Mouse (Mus musculus) heart, embryonic 14.5 days (tissue): ENCODE measurements around the gene Gm14406. TPM values are rescaled to one million over a fixed set of nuclear protein-coding genes. Genes with fewer than 3 reads are reported as not detected.
"Not testable (repeated sequence)": the region's sequence is repeated elsewhere in the genome, so short reads cannot be mapped to it uniquely, and the experiment has no call there.

Source experiments
- ATAC-seq: fragments of 200-750 bp; cut with Nextera tagmentation; 2 replicates; pipeline ENCODE4 v1.8.0; 2017; ENCODE audit warnings: low read depth, moderate TSS enrichment; ENCODE audit not compliant: insufficient number of reproducible peaks, insufficient read depth, low FRiP score
- H3K27ac ChIP-seq, 2 experiments: fragments of 200-500 bp in 1 of 2; fragments of 300-500 bp in 1 of 2; sonication (generic) in 1 of 2; replicated peaks in 1 of 2; 2 replicates each; pipeline ENCODE4 v1.5.1; 2012 to 2014; ENCODE audit warnings: low read depth in 2 of 2, low read length in 2 of 2, control low read depth in 1 of 2, mild to moderate bottlenecking in 1 of 2, mixed read lengths in 1 of 2; ENCODE audit not compliant: control insufficient read depth in 1 of 2, insufficient read depth in 1 of 2
- H3K27me3 ChIP-seq: fragments of 300-500 bp; sonication (generic); 2 replicates; pipeline ENCODE4 v1.6.1; 2014; ENCODE audit warnings: mild to moderate bottlenecking, low read length, control low read depth; ENCODE audit not compliant: control insufficient read depth, insufficient read depth
- H3K36me3 ChIP-seq: fragments of 300-500 bp; sonication (generic); 2 replicates; pipeline ENCODE4 v1.6.1; 2014; ENCODE audit warnings: mild to moderate bottlenecking, control low read depth, low read length, mixed read lengths; ENCODE audit not compliant: control insufficient read depth, insufficient read depth
- H3K4me1 ChIP-seq, 2 experiments: fragments of 200-500 bp in 1 of 2; fragments of 300-500 bp in 1 of 2; sonication (generic) in 1 of 2; 2 replicates each; pipeline ENCODE4 v1.6.1; 2012 to 2014; ENCODE audit warnings: low read length in 2 of 2, control low read depth in 1 of 2, mixed read lengths in 1 of 2; ENCODE audit not compliant: control insufficient read depth in 2 of 2, insufficient read depth in 2 of 2
- H3K4me2 ChIP-seq: fragments of 300-500 bp; sonication (generic); 2 replicates; pipeline ENCODE4 v1.6.1; 2014; ENCODE audit warnings: mild to moderate bottlenecking, low read length
- H3K4me3 ChIP-seq, 2 experiments: fragments of 200-500 bp in 1 of 2; fragments of 300-500 bp in 1 of 2; sonication (generic) in 1 of 2; 2 replicates each; pipeline ENCODE4 v1.5.1; 2012 to 2014; ENCODE audit warnings: low read length in 2 of 2, mild to moderate bottlenecking in 2 of 2, control low read depth in 1 of 2, low read depth in 1 of 2, moderate library complexity in 1 of 2; ENCODE audit not compliant: control insufficient read depth in 1 of 2, insufficient read depth in 1 of 2
- H3K9ac ChIP-seq: fragments of 300-500 bp; sonication (generic); 2 replicates; pipeline ENCODE4 v1.6.1; 2014; ENCODE audit warnings: mild to moderate bottlenecking, low read length
- H3K9me3 ChIP-seq: fragments of 300-500 bp; sonication (generic); 2 replicates; pipeline ENCODE4 v1.6.1; 2016; ENCODE audit warnings: low read length, control low read depth; ENCODE audit not compliant: control insufficient read depth
- WGBS: fragments of 180-500 bp; shearing (Covaris S2); extraction: QIAGEN DNeasy Blood & Tissue Kit; methylation state at CpG from one replicate; pipeline ENCODE4 v1.1.7; 2014; 5-methylcytosine and 5-hydroxymethylcytosine counted together
- polyA plus RNA-seq: library from polyadenylated mRNA; unstranded; fragments of >200 nt; fragmentation: Nextera tagmentation; extraction: Ambion mirVana; gene quantifications from 2 replicates; pipeline ENCODE4 v1.2.1, GENCODE M21; 2014

Gm14406 gene
- polyA plus RNA-seq = not detected in 2 replicates

GRCm38 (mm10) chr2:177577998-177578397, at the start of gene Gm14406:
Gene Gm14406, minus strand, starts transcription at chr2:177578210.
- H3K9me3 ChIP-seq, H3K27ac ChIP-seq, H3K36me3 ChIP-seq, H3K4me2 ChIP-seq, H3K4me3 ChIP-seq, ATAC-seq, H3K27me3 ChIP-seq, H3K9ac ChIP-seq, H3K4me1 ChIP-seq: not testable (repeated sequence)
- WGBS = 81% methylated on average over 2 of the region's 2 CpGs

GRCm38 (mm10) chr2:177575141-177575540, 2.9 kb downstream of the Gm14406 start:
- not testable (repeated sequence) for H3K36me3 ChIP-seq, H3K27ac ChIP-seq, H3K4me1 ChIP-seq, H3K4me2 ChIP-seq, ATAC-seq, H3K27me3 ChIP-seq, H3K9ac ChIP-seq, H3K4me3 ChIP-seq, H3K9me3 ChIP-seq
- WGBS = 80% methylated on average over 1 of the region's 2 CpGs

GRCm38 (mm10) chr2:177559365-177559764, 18.6 kb downstream of the Gm14406 start:
- not testable (repeated sequence) for H3K9me3 ChIP-seq, ATAC-seq, H3K36me3 ChIP-seq, H3K4me1 ChIP-seq, H3K27me3 ChIP-seq, H3K4me2 ChIP-seq, H3K4me3 ChIP-seq, H3K27ac ChIP-seq, H3K9ac ChIP-seq
- WGBS = 59% methylated on average over 4 of the region's 4 CpGs

- H3K4me1 ChIP-seq, H3K27me3 ChIP-seq, H3K9me3 ChIP-seq, ATAC-seq, H3K4me3 ChIP-seq, H3K4me2 ChIP-seq, H3K27ac ChIP-seq, H3K9ac ChIP-seq, H3K36me3 ChIP-seq: not testable (repeated sequence)
- no CpG with 5 or more reads among the region's 1 CpGs for WGBS
These were observed 22.7 kb downstream of the Gm14406 start for GRCm38 (mm10) chr2:177555261-177555660.

GRCm38 (mm10) chr2:177537717-177538116, 40.3 kb downstream of the Gm14406 start:
- ATAC-seq = not testable (repeated sequence)

GRCm38 (mm10) chr2:177537141-177537540, 40.9 kb downstream of the Gm14406 start:
- ATAC-seq, H3K4me2 ChIP-seq, H3K27ac ChIP-seq, H3K9me3 ChIP-seq, H3K36me3 ChIP-seq, H3K4me1 ChIP-seq, H3K27me3 ChIP-seq, H3K9ac ChIP-seq, H3K4me3 ChIP-seq: not testable (repeated sequence)
- 69% methylated on average over 2 of the region's 2 CpGs for WGBS

More at GRCm38 (mm10) chr2:177537717-177538116, 40.3 kb downstream of the Gm14406 start:
- H3K36me3 ChIP-seq, H3K4me3 ChIP-seq, H3K27me3 ChIP-seq, H3K9me3 ChIP-seq, H3K4me1 ChIP-seq, H3K9ac ChIP-seq, H3K4me2 ChIP-seq, H3K27ac ChIP-seq: not testable (repeated sequence)
- 67% methylated on average over 5 of the region's 5 CpGs for WGBS

GRCm38 (mm10) chr2:177535876-177536275, 42.1 kb downstream of the Gm14406 start:
- no peak for ATAC-seq
- WGBS = 70% methylated on average over 9 of the region's 9 CpGs
- Histone ChIP-seq H3K4me1 (no peaks in the 10 kb centered on the region), H3K9ac (no peak overlapping the region), H3K27me3 (no peaks in the 10 kb centered on the region), H3K4me3 (no peak overlapping the region), H3K9me3 (no peaks in the 10 kb centered on the region), H3K4me2 (no peak overlapping the region), H3K36me3 (no peaks in the 10 kb centered on the region), H3K27ac (no peak overlapping the region)

GRCm38 (mm10) chr2:177524171-177524570, 53.8 kb downstream of the Gm14406 start:
- WGBS = 84% methylated on average over 16 of the region's 16 CpGs
- not testable (repeated sequence) for H3K4me1 ChIP-seq, ATAC-seq, H3K9ac ChIP-seq, H3K27me3 ChIP-seq, H3K36me3 ChIP-seq, H3K27ac ChIP-seq, H3K9me3 ChIP-seq, H3K4me2 ChIP-seq, H3K4me3 ChIP-seq
